Mouse (Mus musculus): Measurements from ENCODE around the gene Kcnj5.

Kcnj5 gene

GRCm38 (mm10) chr9:32320167-32320566 lies 24.0 kb downstream of the Kcnj5 start:
- no peak for DNase-seq (ENCODE audit: low read depth, low spot score)

GRCm38 (mm10) chr9:32315999-32316398 lies 28.2 kb downstream of the Kcnj5 start:
- no peak for DNase-seq (ENCODE audit: low read depth, low spot score)

- no peak for DNase-seq (ENCODE audit: low read depth, low spot score)
These were observed 30.1 kb downstream of the Kcnj5 start for GRCm38 (mm10) chr9:32314071-32314470.

GRCm38 (mm10) chr9:32312208-32312607 lies 31.9 kb downstream of the Kcnj5 start:
- no peak for DNase-seq (ENCODE audit: low read depth, low spot score)

GRCm38 (mm10) chr9:32311786-32312185 lies 32.4 kb downstream of the Kcnj5 start:
- no peak for DNase-seq (ENCODE audit: low read depth, low spot score)

GRCm38 (mm10) chr9:32302501-32303150 lies 41.5 kb downstream of the Kcnj5 start:
- no peak for DNase-seq (ENCODE audit: low read depth, low spot score)

GRCm38 (mm10) chr9:32295061-32295800 lies 48.9 kb downstream of the Kcnj5 start:
- DNase-seq (ENCODE audit: low read depth, low spot score) = no peak

- no peak for DNase-seq (ENCODE audit: low read depth, low spot score)
These were observed 51.5 kb downstream of the Kcnj5 start for GRCm38 (mm10) chr9:32292686-32293085.

GRCm38 (mm10) chr9:32291618-32292017 lies 52.5 kb downstream of the Kcnj5 start:
- DNase-seq (ENCODE audit: low read depth, low spot score) = no peak

GRCm38 (mm10) chr9:32283591-32283990 lies 60.6 kb downstream of the Kcnj5 start:
- no peak for DNase-seq (ENCODE audit: low read depth, low spot score)

- DNase-seq (ENCODE audit: low read depth, low spot score) = no peak
These were observed 63.7 kb downstream of the Kcnj5 start for GRCm38 (mm10) chr9:32280456-32280855.

- DNase-seq (ENCODE audit: low read depth, low spot score) = no peak
These were observed 64.4 kb downstream of the Kcnj5 start for GRCm38 (mm10) chr9:32279789-32280188.

GRCm38 (mm10) chr9:32278052-32278451 lies 66.1 kb downstream of the Kcnj5 start:
- DNase-seq (ENCODE audit: low read depth, low spot score) = no peak

GRCm38 (mm10) chr9:32271896-32272444 lies 72.2 kb downstream of the Kcnj5 start:
- DNase-seq (ENCODE audit: low read depth, low spot score) = peak; percentile 51
